Mouse (Mus musculus) CH12.LX (cell line): ENCODE results near the gene Gm1113. TPM values are rescaled to one million over a fixed set of nuclear protein-coding genes. Genes with fewer than 3 reads are reported as not detected.

ENCODE experiments used
- DNase-seq: peaks from one replicate; pipeline ENCODE4 v3.0.0-alpha.2; 2013; ENCODE audit errors: extremely low read depth
- H3K27ac ChIP-seq: 2 replicates; pipeline ENCODE4 v1.5.1; 2012; ENCODE audit warnings: low read depth, mild to moderate bottlenecking, control low read depth, moderate library complexity; ENCODE audit not compliant: insufficient read depth
- H3K27me3 ChIP-seq: replicated peaks from 2 replicates; pipeline ENCODE3; 2012; ENCODE audit warnings: inconsistent platforms
- H3K36me3 ChIP-seq, 2 experiments: replicated peaks in 1 of 2; 2 replicates each; pipeline versions ENCODE3 to v1.6.1; 2012; ENCODE audit warnings: inconsistent platforms in 1 of 2, low read length in 1 of 2, mild to moderate bottlenecking in 1 of 2, mixed read lengths in 1 of 2, moderate library complexity in 1 of 2; ENCODE audit not compliant: control insufficient read depth in 1 of 2, insufficient read depth in 1 of 2
- H3K4me1 ChIP-seq, 2 experiments: 2 replicates each; pipeline ENCODE4 v1.6.1; 2012; ENCODE audit warnings: inconsistent platforms in 1 of 2, moderate library complexity in 1 of 2; ENCODE audit not compliant: insufficient read depth in 2 of 2, control insufficient read depth in 1 of 2
- H3K4me2 ChIP-seq: 2 replicates; pipeline ENCODE4 v1.6.1; 2012; ENCODE audit warnings: low read depth, mild to moderate bottlenecking, control low read depth; ENCODE audit not compliant: poor library complexity, insufficient read depth, severe bottlenecking
- H3K4me3 ChIP-seq, 3 experiments: fragments of 150-350 bp in 1 of 3; sonication (generic) in 1 of 3; replicated peaks in 1 of 3; 2 replicates each; pipeline versions ENCODE3 to v1.5.1; 2011 to 2012; ENCODE audit warnings: low read depth in 2 of 3, low read length in 2 of 3, mild to moderate bottlenecking in 2 of 3, moderate library complexity in 2 of 3, control low read depth in 1 of 3, improper control_type of control experiment in 1 of 3, inconsistent platforms in 1 of 3, mixed read lengths in 1 of 3; ENCODE audit not compliant: poor library complexity in 1 of 3
- H3K79me2 ChIP-seq: replicated peaks from 2 replicates; pipeline ENCODE4 v1.6.1; 2012; ENCODE audit warnings: mild to moderate bottlenecking, moderate library complexity; ENCODE audit not compliant: control insufficient read depth, poor library complexity, insufficient read depth, severe bottlenecking; ENCODE audit errors: extremely low read depth
- H3K9ac ChIP-seq: 2 replicates; pipeline ENCODE4 v1.6.1; 2012; ENCODE audit warnings: low read depth, mild to moderate bottlenecking, control low read depth, moderate library complexity; ENCODE audit not compliant: insufficient read depth
- H3K9me3 ChIP-seq: replicated peaks from 2 replicates; pipeline ENCODE3; 2012; ENCODE audit warnings: low read length, inconsistent platforms, mixed read lengths
- BHLHE40 ChIP-seq: IDR thresholded peaks from 2 replicates; pipeline ENCODE4 v1.6.1; 2011; ENCODE audit warnings: mild to moderate bottlenecking, low read depth, low read length, improper control_type of control experiment
- CHD1 ChIP-seq: IDR thresholded peaks from 2 replicates; pipeline ENCODE4 v1.6.1; 2012; ENCODE audit warnings: low read depth, low read length, improper control_type of control experiment, inconsistent platforms
- CHD2 ChIP-seq: IDR thresholded peaks from 2 replicates; pipeline ENCODE4 v1.6.1; 2011; ENCODE audit warnings: low read length, improper control_type of control experiment
- CTCF ChIP-seq, 2 experiments: IDR thresholded peaks in 1 of 2; conservative IDR thresholded peaks in 1 of 2; 2 replicates each; pipeline ENCODE4 v1.5.1; 2011 to 2012; ENCODE audit warnings: low read depth in 2 of 2, low read length in 2 of 2, improper control_type of control experiment in 1 of 2, inconsistent platforms in 1 of 2, mild to moderate bottlenecking in 1 of 2, moderate library complexity in 1 of 2
- E2F4 ChIP-seq: IDR thresholded peaks from 2 replicates; pipeline ENCODE4 v1.6.1; 2011; ENCODE audit warnings: low read depth, low read length, improper control_type of control experiment; ENCODE audit not compliant: insufficient replicate concordance
- ELF1 ChIP-seq: IDR thresholded peaks from 2 replicates; pipeline ENCODE4 v1.6.1; 2014; ENCODE audit warnings: low read depth, mild to moderate bottlenecking, inconsistent platforms, low read length, improper control_type of control experiment
- EP300 ChIP-seq: IDR thresholded peaks from 2 replicates; pipeline ENCODE4 v1.6.1; 2011; ENCODE audit warnings: low read length, improper control_type of control experiment
- JUN ChIP-seq: IDR thresholded peaks from 2 replicates; pipeline ENCODE4 v1.6.1; 2011; ENCODE audit warnings: low read depth, mild to moderate bottlenecking, low read length, improper control_type of control experiment, moderate library complexity; ENCODE audit not compliant: insufficient read depth
- JUND ChIP-seq: conservative IDR thresholded peaks from 2 replicates; pipeline ENCODE4 v1.6.1; 2011; ENCODE audit warnings: low read depth, low read length, improper control_type of control experiment
- KAT2A ChIP-seq: IDR thresholded peaks from 2 replicates; pipeline ENCODE4 v1.6.1; 2012; ENCODE audit warnings: low read length, improper control_type of control experiment, inconsistent platforms; ENCODE audit not compliant: insufficient replicate concordance
- MAFK ChIP-seq: IDR thresholded peaks from 2 replicates; pipeline ENCODE4 v1.6.1; 2011; ENCODE audit warnings: low read length, improper control_type of control experiment; ENCODE audit not compliant: insufficient replicate concordance
- MAX ChIP-seq: IDR thresholded peaks from 2 replicates; pipeline ENCODE4 v1.6.1; 2011; ENCODE audit warnings: low read length, improper control_type of control experiment
- MAZ ChIP-seq: IDR thresholded peaks from 2 replicates; pipeline ENCODE4 v1.6.1; 2012; ENCODE audit warnings: low read depth, mild to moderate bottlenecking, inconsistent platforms, low read length, improper control_type of control experiment, moderate library complexity
- MXI1 ChIP-seq: IDR thresholded peaks from 2 replicates; pipeline ENCODE4 v1.6.1; 2011; ENCODE audit warnings: mild to moderate bottlenecking, low read depth, low read length, improper control_type of control experiment
- MYC ChIP-seq: IDR thresholded peaks from 2 replicates; pipeline ENCODE4 v1.6.1; 2011; ENCODE audit warnings: low read depth, mild to moderate bottlenecking, improper control_type of control experiment, low read length
- NRF1 ChIP-seq: IDR thresholded peaks from 2 replicates; pipeline ENCODE4 v1.6.1; 2014; ENCODE audit warnings: low read depth, mild to moderate bottlenecking, inconsistent platforms, low read length, improper control_type of control experiment, moderate library complexity
- PAX5 ChIP-seq: IDR thresholded peaks from 2 replicates; pipeline ENCODE4 v1.6.1; 2012; ENCODE audit warnings: low read length, inconsistent platforms, mixed read lengths
- RAD21 ChIP-seq: IDR thresholded peaks from 2 replicates; pipeline ENCODE4 v1.6.1; 2011; ENCODE audit warnings: low read depth, mild to moderate bottlenecking, low read length, improper control_type of control experiment, moderate library complexity
- SIN3A ChIP-seq: IDR thresholded peaks from 2 replicates; pipeline ENCODE4 v1.6.1; 2012; ENCODE audit warnings: low read length, improper control_type of control experiment, inconsistent platforms
- SMC3 ChIP-seq: IDR thresholded peaks from 2 replicates; pipeline ENCODE4 v1.6.1; 2011; ENCODE audit warnings: low read depth, low read length, improper control_type of control experiment
- TCF12 ChIP-seq: IDR thresholded peaks from 2 replicates; pipeline ENCODE4 v1.6.1; 2014; ENCODE audit warnings: low read depth, mild to moderate bottlenecking, inconsistent platforms, low read length, improper control_type of control experiment
- USF2 ChIP-seq: conservative IDR thresholded peaks from 2 replicates; pipeline ENCODE4 v1.6.1; 2011; ENCODE audit warnings: low read depth, low read length, improper control_type of control experiment
- ZC3H11A ChIP-seq: IDR thresholded peaks from 2 replicates; pipeline ENCODE4 v1.6.1; 2012; ENCODE audit warnings: low read depth, mild to moderate bottlenecking, inconsistent platforms, low read length, improper control_type of control experiment
- ZNF384 ChIP-seq: IDR thresholded peaks from 2 replicates; pipeline ENCODE4 v1.6.1; 2012; ENCODE audit warnings: low read depth, low read length, improper control_type of control experiment, inconsistent platforms
- dilution Hi-C: fragments of 300-500 bp; cut with MboI; formaldehyde crosslinking; loops from 2 replicates; pipeline ENCODE4 v1.14.3; 2020; ENCODE audit warnings: low sequenced_read_pairs; ENCODE audit not compliant: extremely low pct_unique_long_range_greater_than_20kb, extremely low pct_ligation_motif_present
- in situ Hi-C: fragments of 300-500 bp; cut with MboI; formaldehyde crosslinking; loops from 3 replicates; pipeline ENCODE4 v1.14.3; 2019; ENCODE audit warnings: low sequenced_read_pairs, low pct_ligation_motif_present, low pct_unique_long_range_greater_than_20kb, mixed read lengths
- polyA plus RNA-seq: library from polyadenylated mRNA; unstranded; fragments of >175 nt; gene quantifications from 2 replicates; pipeline ENCODE4 v1.2.1, GENCODE M21; 2012; ENCODE audit warnings: low read depth; ENCODE audit not compliant: insufficient read length
- total RNA-seq, 2 experiments: library from RNA; depleted of rRNA; stranded (reverse); fragments of 300-350 nt in 1 of 2; fragments of >200 nt in 1 of 2; gene quantifications; 2 replicates each; pipeline ENCODE4 v1.2.3; 2012 to 2014

Gene Gm1113
- total and polyA plus RNA-seq, 3 experiments = not detected

- Histone ChIP-seq H3K4me2 (no peak overlapping the region), H3K4me1 (peaks cover 6 to 38% of the 10 kb centered on the region in 2 experiments; a peak in 3 of 4 replicates), H3K9me3 (no peaks in the 10 kb centered on the region), H3K9ac (no peak overlapping the region), H3K27me3 (no peaks in the 10 kb centered on the region), H3K27ac (no peak overlapping the region), H3K4me3 (no peak overlapping the region), H3K36me3 (no peaks in the 10 kb centered on the region), H3K79me2 (no peaks in the 10 kb centered on the region)
- TF ChIP-seq USF2 (no peak), KAT2A (no peak), RAD21 (no peak), MYC (no peak), SIN3A (no peak), CHD1 (no peak), ZC3H11A (no peak), PAX5 (no peak)
- no peak for DNase-seq
- in situ Hi-C loops = loop anchor here (25.0 kb wide), 1 partner anchor 502 kb away; no protein-coding TSS in a partner anchor
- dilution Hi-C loops = loop anchor here (25.0 kb wide), 1 partner anchor 252 kb away; no protein-coding TSS in a partner anchor
These were observed 21.1 kb upstream of the Gm1113 start for GRCm38 (mm10) chr9:35539001-35539750.

- Histone ChIP-seq H3K27ac (no peak overlapping the region), H3K27me3 (no peaks in the 10 kb centered on the region), H3K4me2 (no peak overlapping the region), H3K36me3 (no peaks in the 10 kb centered on the region), H3K9ac (no peak overlapping the region), H3K79me2 (no peaks in the 10 kb centered on the region), H3K9me3 (no peaks in the 10 kb centered on the region), H3K4me3 (no peak overlapping the region), H3K4me1 (peaks cover 6 to 33% of the 10 kb centered on the region in 2 experiments; a peak in 3 of 4 replicates)
- in situ Hi-C loops = loop anchor here (25.0 kb wide), 1 partner anchor 499 kb away; no protein-coding TSS in a partner anchor
- dilution Hi-C loops = loop anchor here (25.0 kb wide), 1 partner anchor 249 kb away; no protein-coding TSS in a partner anchor
- TF ChIP-seq TCF12 = no peak
- TF ChIP-seq CTCF (conservative IDR thresholded peaks at IDR 0.05 in 1 of 2, IDR thresholded peaks at IDR 0.05 in 1 of 2; ENCODE audit: low read depth in 2 of 2, low read length in 2 of 2) = no peak
- DNase-seq = no peak
These were observed 17.8 kb upstream of the Gm1113 start for GRCm38 (mm10) chr9:35535876-35536275.

- Histone ChIP-seq H3K9ac (no peak overlapping the region), H3K4me2 (no peak overlapping the region), H3K4me1 (peaks cover 6 to 32% of the 10 kb centered on the region in 2 experiments; a peak in 3 of 4 replicates), H3K27me3 (no peaks in the 10 kb centered on the region), H3K9me3 (no peaks in the 10 kb centered on the region), H3K4me3 (no peak overlapping the region), H3K79me2 (no peaks in the 10 kb centered on the region), H3K36me3 (no peaks in the 10 kb centered on the region), H3K27ac (no peak overlapping the region)
- dilution Hi-C loops (loop anchor here (25.0 kb wide), 1 partner anchor 248 kb away; no protein-coding TSS in a partner anchor), in situ Hi-C loops (loop anchor here (25.0 kb wide), 1 partner anchor 498 kb away; no protein-coding TSS in a partner anchor)
- DNase-seq = peak; percentile 65
- TF ChIP-seq NRF1 (no peak), BHLHE40 (no peak), ZNF384 (no peak), SMC3 (peak; percentile 85), SIN3A (no peak), CHD1 (no peak), ELF1 (no peak), CTCF (conservative IDR thresholded peaks at IDR 0.05 in 1 of 2, IDR thresholded peaks at IDR 0.05 in 1 of 2; ENCODE audit: low read depth in 2 of 2, low read length in 2 of 2) (peak; percentile 56 to 85), KAT2A (no peak), ZC3H11A (peak; percentile 22), CHD2 (no peak), JUND (no peak), MXI1 (no peak), RAD21 (peak; percentile 84), PAX5 (no peak), MAZ (no peak), EP300 (no peak), MAX (no peak), E2F4 (no peak), JUN (no peak), MAFK (no peak)
These were observed 17.0 kb upstream of the Gm1113 start for GRCm38 (mm10) chr9:35535110-35535509.
